Mouse (Mus musculus) MEL (cell line): ENCODE results near the gene Kif1bp. TPM values are rescaled to one million over a fixed set of nuclear protein-coding genes. Genes with fewer than 3 reads are reported as not detected.
A peak's percentile ranks its signal among the peaks of the same experiment; 100 is the strongest.

Experiments used
- DNase-seq: peaks from one replicate; pipeline ENCODE4 v3.0.0; 2011; ENCODE audit warnings: low read depth, low spot score
- H3K27ac ChIP-seq: 2 replicates; pipeline ENCODE4 v1.5.1; 2012; ENCODE audit warnings: low read depth, mild to moderate bottlenecking, control low read depth, low read length, moderate library complexity; ENCODE audit not compliant: control insufficient read depth
- H3K27me3 ChIP-seq, 2 experiments: fragments of 150-350 bp in 1 of 2; sonication (generic) in 1 of 2; 2 replicates each; pipeline ENCODE4 v1.6.1; 2012; ENCODE audit warnings: low read length in 2 of 2, mild to moderate bottlenecking in 2 of 2, improper control_type of control experiment in 1 of 2, moderate library complexity in 1 of 2; ENCODE audit not compliant: insufficient read depth in 2 of 2, control insufficient read depth in 1 of 2
- H3K36me3 ChIP-seq, 2 experiments: 2 replicates each; pipeline ENCODE4 v1.6.1; 2012 to 2014; ENCODE audit warnings: low read length in 2 of 2, improper control_type of control experiment in 1 of 2, inconsistent platforms in 1 of 2, mild to moderate bottlenecking in 1 of 2; ENCODE audit not compliant: insufficient read depth in 2 of 2, control insufficient read depth in 1 of 2
- H3K4me1 ChIP-seq, 2 experiments: fragments of 150-350 bp in 1 of 2; sonication (generic) in 1 of 2; 2 replicates each; pipeline ENCODE4 v1.6.1; 2012; ENCODE audit warnings: low read length in 2 of 2, improper control_type of control experiment in 1 of 2, mild to moderate bottlenecking in 1 of 2; ENCODE audit not compliant: insufficient read depth in 2 of 2, control insufficient read depth in 1 of 2
- H3K4me3 ChIP-seq, 2 experiments: fragments of 150-350 bp in 1 of 2; sonication (generic) in 1 of 2; 2 replicates each; pipeline ENCODE4 v1.5.1; 2012; ENCODE audit warnings: low read depth in 2 of 2, low read length in 2 of 2, mild to moderate bottlenecking in 2 of 2, moderate library complexity in 2 of 2, control low read depth in 1 of 2, improper control_type of control experiment in 1 of 2; ENCODE audit not compliant: control insufficient read depth in 1 of 2, insufficient read depth in 1 of 2
- H3K79me2 ChIP-seq: 2 replicates; pipeline ENCODE4 v1.6.1; 2012; ENCODE audit warnings: mild to moderate bottlenecking, low read length, moderate library complexity; ENCODE audit not compliant: control insufficient read depth, poor library complexity, insufficient read depth
- H3K9ac ChIP-seq: 2 replicates; pipeline ENCODE4 v1.6.1; 2012; ENCODE audit warnings: low read depth, mild to moderate bottlenecking, control low read depth, low read length, moderate library complexity; ENCODE audit not compliant: control insufficient read depth, poor library complexity, severe bottlenecking
- H3K9me3 ChIP-seq: fragments of 150-350 bp; sonication (generic); replicated peaks from 2 replicates; pipeline ENCODE4 v1.6.1; 2012; ENCODE audit warnings: mild to moderate bottlenecking, low read length, improper control_type of control experiment, moderate library complexity; ENCODE audit not compliant: insufficient read depth
- BHLHE40 ChIP-seq: IDR thresholded peaks from 2 replicates; pipeline ENCODE4 v1.6.1; 2012; ENCODE audit warnings: low read depth, mild to moderate bottlenecking, inconsistent platforms, low read length, improper control_type of control experiment, borderline replicate concordance
- CHD1 ChIP-seq: IDR thresholded peaks from 2 replicates; pipeline ENCODE4 v1.6.1; 2012; ENCODE audit warnings: low read depth, mild to moderate bottlenecking, inconsistent platforms, low read length, improper control_type of control experiment
- CHD2 ChIP-seq: IDR thresholded peaks from 2 replicates; pipeline ENCODE4 v1.6.1; 2011; ENCODE audit warnings: low read length, improper control_type of control experiment
- E2F4 ChIP-seq: IDR thresholded peaks from 2 replicates; pipeline ENCODE4 v1.6.1; 2011; ENCODE audit warnings: low read depth, low read length, improper control_type of control experiment, borderline replicate concordance
- ELF1 ChIP-seq: IDR thresholded peaks from 2 replicates; pipeline ENCODE4 v1.6.1; 2014; ENCODE audit warnings: low read depth, mild to moderate bottlenecking, inconsistent platforms, low read length, improper control_type of control experiment, moderate library complexity
- EP300 ChIP-seq, 2 experiments: IDR thresholded peaks; 2 replicates each; pipeline ENCODE4 v1.6.1; 2011; ENCODE audit warnings: improper control_type of control experiment in 2 of 2, low read length in 2 of 2, low read depth in 1 of 2, mild to moderate bottlenecking in 1 of 2
- ETS1 ChIP-seq: IDR thresholded peaks from 2 replicates; pipeline ENCODE4 v1.6.1; 2012; ENCODE audit warnings: low read depth, mild to moderate bottlenecking, inconsistent platforms, low read length, improper control_type of control experiment, moderate library complexity
- GABPA ChIP-seq: IDR thresholded peaks from 2 replicates; pipeline ENCODE4 v1.6.1; 2012; ENCODE audit warnings: low read depth, mild to moderate bottlenecking, inconsistent platforms, low read length, improper control_type of control experiment, moderate library complexity
- HCFC1 ChIP-seq: IDR thresholded peaks from 2 replicates; pipeline ENCODE4 v1.6.1; 2012; ENCODE audit warnings: low read depth, mild to moderate bottlenecking, inconsistent platforms, low read length, improper control_type of control experiment, moderate library complexity
- JUND ChIP-seq: IDR thresholded peaks from 2 replicates; pipeline ENCODE4 v1.6.1; 2011; ENCODE audit warnings: low read depth, mild to moderate bottlenecking, improper control_type of control experiment, low read length
- KAT2A ChIP-seq: conservative IDR thresholded peaks from 2 replicates; pipeline ENCODE4 v1.6.1; 2012; ENCODE audit warnings: low read depth, low read length, improper control_type of control experiment, inconsistent platforms
- MAFK ChIP-seq: IDR thresholded peaks from 2 replicates; pipeline ENCODE4 v1.6.1; 2011; ENCODE audit warnings: low read depth, mild to moderate bottlenecking, low read length, improper control_type of control experiment, borderline replicate concordance
- MAX ChIP-seq: IDR thresholded peaks from 2 replicates; pipeline ENCODE4 v1.6.1; 2011; ENCODE audit warnings: low read length, improper control_type of control experiment
- MAZ ChIP-seq: IDR thresholded peaks from 2 replicates; pipeline ENCODE4 v1.6.1; 2012; ENCODE audit warnings: low read depth, mild to moderate bottlenecking, inconsistent platforms, low read length, improper control_type of control experiment
- MEF2A ChIP-seq: IDR thresholded peaks from 2 replicates; pipeline ENCODE4 v1.6.1; 2014; ENCODE audit warnings: low read depth, mild to moderate bottlenecking, inconsistent platforms, low read length, improper control_type of control experiment; ENCODE audit not compliant: poor library complexity, insufficient replicate concordance, severe bottlenecking; ENCODE audit errors: extremely low read depth
- MXI1 ChIP-seq: IDR thresholded peaks from 2 replicates; pipeline ENCODE4 v1.6.1; 2011; ENCODE audit warnings: mild to moderate bottlenecking, low read depth, low read length, improper control_type of control experiment
- MYB ChIP-seq: IDR thresholded peaks from 2 replicates; pipeline ENCODE4 v1.6.1; 2011; ENCODE audit warnings: mild to moderate bottlenecking, low read depth, low read length, improper control_type of control experiment
- MYC ChIP-seq: IDR thresholded peaks from 2 replicates; pipeline ENCODE4 v1.6.1; 2011; ENCODE audit warnings: low read depth, mild to moderate bottlenecking, low read length, improper control_type of control experiment, moderate library complexity
- NELFE ChIP-seq: IDR thresholded peaks from 2 replicates; pipeline ENCODE4 v1.6.1; 2011; ENCODE audit warnings: low read depth, low read length, improper control_type of control experiment
- NRF1 ChIP-seq: IDR thresholded peaks from 2 replicates; pipeline ENCODE4 v1.6.1; 2014; ENCODE audit warnings: low read depth, mild to moderate bottlenecking, inconsistent platforms, low read length, improper control_type of control experiment, moderate library complexity; ENCODE audit not compliant: poor library complexity, insufficient read depth, severe bottlenecking
- POLR2A ChIP-seq, 2 experiments: IDR thresholded peaks; 2 replicates each; pipeline ENCODE4 v1.6.1; 2011 to 2012; ENCODE audit warnings: low read length in 2 of 2, mild to moderate bottlenecking in 2 of 2, control low read depth in 1 of 2, improper control_type of control experiment in 1 of 2, low read depth in 1 of 2, moderate library complexity in 1 of 2; ENCODE audit not compliant: control insufficient read depth in 1 of 2, insufficient read depth in 1 of 2, poor library complexity in 1 of 2
- POLR2AphosphoS2 ChIP-seq: IDR thresholded peaks from 2 replicates; pipeline ENCODE4 v1.6.1; 2011; ENCODE audit warnings: low read length, improper control_type of control experiment
- POLR2AphosphoS5 ChIP-seq: IDR thresholded peaks from 2 replicates; pipeline ENCODE4 v1.6.1; 2012; ENCODE audit warnings: low read depth, borderline replicate concordance, mild to moderate bottlenecking, inconsistent platforms, low read length, moderate library complexity, mixed read lengths
- RAD21 ChIP-seq: IDR thresholded peaks from 2 replicates; pipeline ENCODE4 v1.6.1; 2011; ENCODE audit warnings: mild to moderate bottlenecking, low read depth, low read length, improper control_type of control experiment
- RCOR1 ChIP-seq: IDR thresholded peaks from 2 replicates; pipeline ENCODE4 v1.6.1; 2012; ENCODE audit warnings: low read depth, mild to moderate bottlenecking, inconsistent platforms, low read length, improper control_type of control experiment
- SIN3A ChIP-seq: IDR thresholded peaks from 2 replicates; pipeline ENCODE4 v1.6.1; 2012; ENCODE audit warnings: low read length, improper control_type of control experiment, inconsistent platforms
- TAL1 ChIP-seq: IDR thresholded peaks from 2 replicates; pipeline ENCODE4 v1.6.1; 2012; ENCODE audit warnings: mild to moderate bottlenecking, inconsistent platforms, low read length, moderate library complexity, mixed read lengths
- TBP ChIP-seq: IDR thresholded peaks from 2 replicates; pipeline ENCODE4 v1.8.0; 2011; ENCODE audit warnings: low read depth, low read length, improper control_type of control experiment
- UBTF ChIP-seq: IDR thresholded peaks from 2 replicates; pipeline ENCODE4 v1.6.1; 2012; ENCODE audit warnings: low read depth, mild to moderate bottlenecking, inconsistent platforms, low read length, improper control_type of control experiment, moderate library complexity, borderline replicate concordance; ENCODE audit not compliant: insufficient read depth
- USF1 ChIP-seq: IDR thresholded peaks from 2 replicates; pipeline ENCODE4 v1.6.1; 2014; ENCODE audit warnings: low read depth, mild to moderate bottlenecking, inconsistent platforms, low read length, improper control_type of control experiment, moderate library complexity
- USF2 ChIP-seq, 2 experiments: IDR thresholded peaks; 2 replicates each; pipeline ENCODE4 v1.6.1; 2011 to 2012; ENCODE audit warnings: improper control_type of control experiment in 2 of 2, low read length in 2 of 2, borderline replicate concordance in 1 of 2, inconsistent platforms in 1 of 2, low read depth in 1 of 2, mild to moderate bottlenecking in 1 of 2; ENCODE audit not compliant: insufficient read depth in 1 of 2
- ZKSCAN1 ChIP-seq: IDR thresholded peaks from 2 replicates; pipeline ENCODE4 v1.6.1; 2012; ENCODE audit warnings: low read depth, mild to moderate bottlenecking, inconsistent platforms, low read length, improper control_type of control experiment, moderate library complexity
- ZMIZ1 ChIP-seq: IDR thresholded peaks from 2 replicates; pipeline ENCODE4 v1.6.1; 2012; ENCODE audit warnings: low read depth, mild to moderate bottlenecking, inconsistent platforms, low read length, improper control_type of control experiment, moderate library complexity
- ZNF384 ChIP-seq: IDR thresholded peaks from 2 replicates; pipeline ENCODE4 v1.6.1; 2012; ENCODE audit warnings: low read depth, mild to moderate bottlenecking, inconsistent platforms, low read length, improper control_type of control experiment
- polyA plus RNA-seq, 2 experiments: library from polyadenylated mRNA; stranded (reverse) in 1 of 2; unstranded in 1 of 2; fragments of >175 nt in 1 of 2; fragments of >200 nt in 1 of 2; gene quantifications; 2 replicates each; pipeline versions ENCODE4 v1.2.1 to v1.2.4; 2012; ENCODE audit warnings: low replicate concordance in 2 of 2, low read depth in 1 of 2; ENCODE audit not compliant: insufficient read length in 2 of 2, insufficient read depth in 1 of 2, missing spikeins in 1 of 2
- total RNA-seq: library from RNA; depleted of rRNA; stranded (reverse); fragments of 300-350 nt; gene quantifications from 2 replicates; pipeline ENCODE4 v1.2.3, GENCODE M21; 2012

Gene Kif1bp
- total and polyA plus RNA-seq, 3 experiments, result 17.3 to 177 (median 24.7) TPM

- peak overlapping the region; percentile 59 to 74 for H3K4me3 ChIP-seq
- TF ChIP-seq TBP (no peak), POLR2A (IDR thresholded peaks at IDR 0.05; ENCODE audit: control insufficient read depth in 1 of 2, insufficient read depth in 1 of 2, low read depth in 1 of 2, low read length in 2 of 2, poor library complexity in 1 of 2) (no peak), E2F4 (no peak), MYC (peak; percentile 44; the same call in 1 of the 2 replicates), MAFK (no peak; the same call in 1 of the 2 replicates), BHLHE40 (no peak), NELFE (no peak), HCFC1 (no peak), NRF1 (no peak), GABPA (no peak), CHD2 (no peak), KAT2A (no peak), ZMIZ1 (no peak), JUND (no peak; the same call in 1 of the 2 replicates), POLR2AphosphoS5 (no peak), TAL1 (no peak), EP300 (IDR thresholded peaks at IDR 0.05; ENCODE audit: low read depth in 1 of 2, low read length in 2 of 2) (peak in 1 of 2 experiments; percentile 21; a peak in 1 of 4 replicates), MAX (peak; percentile 48; the same call in 1 of the 2 replicates), ZNF384 (peak; percentile 94), CHD1 (no peak), SIN3A (peak; percentile 4), RAD21 (no peak), MXI1 (0 out of 2 replicates have a peak, but pooled peaks have one; percentile 42), POLR2AphosphoS2 (no peak), USF2 (IDR thresholded peaks at IDR 0.05; ENCODE audit: borderline replicate concordance in 1 of 2, insufficient read depth in 1 of 2, low read depth in 1 of 2, low read length in 2 of 2) (no peak), MYB (no peak), ZKSCAN1 (0 out of 2 replicates have a peak, but pooled peaks have one; percentile 31), MAZ (no peak), UBTF (no peak), ELF1 (no peak), USF1 (peak; percentile 60), ETS1 (peak; percentile 21; the same call in 1 of the 2 replicates), RCOR1 (no peak), MEF2A (no peak)
- H3K9ac ChIP-seq, result peak overlapping the region; percentile 63
Observed at GRCm38 (mm10) chr10:62509032-62509656, 69.1 kb downstream of the Kif1bp start.

More at GRCm38 (mm10) chr10:62509032-62509656, 69.1 kb downstream of the Kif1bp start:
- DNase-seq, result peak; percentile 77
- Histone ChIP-seq H3K9me3 (no peaks in the 10 kb centered on the region), H3K36me3 (peaks cover 0 to 41% of the 10 kb centered on the region in 2 experiments; a peak in 2 of 4 replicates), H3K27ac (peak overlapping the region; percentile 94), H3K27me3 (no peaks in the 10 kb centered on the region), H3K4me1 (peaks cover 15 to 42% of the 10 kb centered on the region in 2 experiments), H3K79me2 (peaks cover 26% of the 10 kb centered on the region)
